Mouse (Mus musculus) CD4-positive, CD25-positive, alpha-beta regulatory T cell, adult 2 months (primary cell): ENCODE results near the gene Ctxn1.
A peak's percentile ranks its signal among the peaks of the same experiment; 100 is the strongest.
"Not testable (repeated sequence)": the region's sequence is repeated elsewhere in the genome, so short reads cannot be mapped to it uniquely, and the experiment has no call there.

Experiments
- DNase-seq: peaks from one replicate; pipeline ENCODE4 v3.0.0-alpha.2; 2012; ENCODE audit warnings: low read depth, low spot score

Ctxn1 gene

DNA sequence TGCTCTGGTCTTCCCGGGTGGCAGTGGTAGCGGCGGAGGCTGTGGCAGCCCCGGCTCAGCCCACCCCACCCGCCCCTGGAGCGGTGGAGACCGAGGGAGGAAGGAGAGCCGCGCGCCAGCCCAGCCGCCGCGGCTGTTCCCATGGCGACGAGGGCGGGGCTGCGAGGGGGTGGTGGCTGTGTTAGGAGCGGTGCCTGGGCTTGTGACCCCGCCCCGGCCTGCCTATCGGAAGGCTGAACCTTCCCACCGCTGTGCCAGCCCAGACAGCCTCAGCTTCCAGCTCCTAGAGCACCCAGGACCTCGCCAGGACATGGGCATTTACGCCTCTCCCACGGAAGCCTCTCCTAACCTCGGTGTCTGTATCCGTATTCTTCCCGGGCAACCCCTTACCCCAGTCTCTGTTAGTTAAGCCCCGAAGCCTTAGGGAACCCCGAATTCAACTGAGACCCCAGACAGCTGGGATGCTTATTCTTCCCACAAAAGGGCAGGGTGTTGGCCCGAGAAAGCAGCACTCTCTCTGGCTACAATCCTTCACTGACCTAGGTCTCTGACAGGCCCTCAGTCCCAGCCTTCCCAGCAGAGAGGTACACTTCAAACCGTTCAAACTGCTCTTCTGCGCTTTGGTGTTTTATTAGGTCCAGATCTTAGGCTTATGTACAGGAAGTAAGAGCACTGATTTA, at the start of gene Ctxn1:
TSS of gene Ctxn1 (minus strand) at position 150 of the 680 bp plus-strand sequence.
- DNase-seq: peak; percentile 95

- peak; percentile 20 for DNase-seq
Measured at GRCm38 (mm10) chr8:4305838-4306237, 46.8 kb upstream of the Ctxn1 start.

GRCm38 (mm10) chr8:4304124-4304547, 45.1 kb upstream of the Ctxn1 start:
- DNase-seq: no peak

DNA sequence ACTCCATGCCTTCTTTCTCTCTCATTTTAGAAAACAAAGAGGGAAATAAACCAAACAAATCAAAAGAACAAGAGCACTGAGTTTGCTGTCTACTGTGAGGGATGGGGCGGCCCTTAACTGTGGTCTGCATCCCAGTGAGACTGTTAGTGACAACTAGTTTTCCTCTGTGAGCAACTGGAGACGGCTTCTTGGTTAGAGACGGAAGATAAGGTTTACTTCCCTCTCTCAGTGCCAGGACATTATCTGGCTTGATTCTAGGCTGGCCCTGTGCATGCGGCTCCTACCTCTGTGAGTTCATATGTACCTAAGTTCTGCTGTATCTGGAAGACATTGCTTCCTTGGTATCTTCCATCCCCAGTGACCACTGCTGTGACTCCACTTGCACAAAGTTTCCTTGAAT, 38.7 kb upstream of the Ctxn1 start:
- DNase-seq: no peak

DNA sequence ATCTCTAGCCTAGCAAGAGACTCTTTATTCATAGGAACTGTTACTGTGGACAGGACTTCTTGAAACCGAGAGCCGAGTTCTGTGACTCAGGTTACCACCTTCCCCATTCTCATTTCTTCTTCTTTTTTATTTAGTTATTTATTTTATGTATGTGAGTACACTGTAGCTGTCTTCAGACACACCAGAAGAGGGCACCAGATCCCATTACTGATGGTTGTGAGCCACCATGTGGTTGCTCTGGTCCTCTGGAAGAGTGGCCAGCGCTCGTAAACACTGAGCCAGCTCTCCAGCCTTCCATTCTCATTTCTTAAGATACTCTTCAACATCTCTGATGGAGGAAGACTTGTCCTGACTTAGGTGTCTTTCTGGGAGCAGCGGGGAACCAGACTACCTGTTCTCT, 33.7 kb upstream of the Ctxn1 start:
- no peak for DNase-seq

DNA sequence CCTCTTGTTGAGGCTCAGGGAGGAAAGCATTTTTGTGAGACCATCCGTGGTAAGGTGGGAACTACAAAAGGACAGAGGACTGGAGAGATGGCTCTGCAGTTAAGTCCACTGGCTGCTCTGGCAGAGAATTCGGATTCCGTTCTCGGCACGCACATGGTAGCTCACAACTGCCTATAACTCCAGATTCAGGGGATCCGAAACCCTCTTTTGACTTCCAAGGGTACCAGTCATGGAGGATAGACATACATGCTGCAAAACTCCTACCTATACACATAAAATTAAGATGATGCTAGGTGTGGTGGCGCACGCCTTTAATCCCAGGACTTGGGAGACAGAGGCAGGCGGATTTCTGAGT, 17.0 kb upstream of the Ctxn1 start:
- no peak for DNase-seq

GRCm38 (mm10) chr8:4275275-4276110, 16.4 kb upstream of the Ctxn1 start, which contains the start of gene Timm44:
Timm44 (minus strand) TSS chr8:4275913.
- DNase-seq: peak; percentile 97

GRCm38 (mm10) chr8:4269609-4270008, 10.5 kb upstream of the Ctxn1 start:
- no peak for DNase-seq

DNA sequence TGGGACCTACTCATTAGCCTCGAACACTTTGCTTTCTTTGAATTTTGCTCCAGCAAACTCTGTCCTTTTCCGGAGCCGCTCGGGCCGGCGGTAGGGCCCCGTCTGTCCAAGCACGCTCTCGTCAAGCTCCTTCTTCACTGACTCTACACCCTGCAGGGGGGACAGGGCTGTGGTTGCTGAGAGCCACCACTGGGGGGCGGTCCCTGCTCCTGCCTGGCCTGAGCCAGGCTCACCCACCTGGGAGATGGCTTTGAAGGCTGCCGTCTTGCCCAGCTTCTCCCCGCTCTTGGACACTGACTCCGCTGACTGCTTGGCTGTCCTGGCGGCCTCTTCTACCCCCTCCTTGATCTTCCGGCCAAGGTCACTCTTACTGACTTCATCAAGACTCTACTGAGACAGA, 8.6 kb upstream of the Ctxn1 start:
- DNase-seq: peak; percentile 48

GRCm38 (mm10) chr8:4265160-4265914, 6.3 kb upstream of the Ctxn1 start:
- DNase-seq: no peak

GRCm38 (mm10) chr8:4263105-4263791, 4.2 kb upstream of the Ctxn1 start:
- DNase-seq: no peak

- DNase-seq: no peak
Measured at GRCm38 (mm10) chr8:4259805-4260170, 714 bp upstream of the Ctxn1 start.

DNA sequence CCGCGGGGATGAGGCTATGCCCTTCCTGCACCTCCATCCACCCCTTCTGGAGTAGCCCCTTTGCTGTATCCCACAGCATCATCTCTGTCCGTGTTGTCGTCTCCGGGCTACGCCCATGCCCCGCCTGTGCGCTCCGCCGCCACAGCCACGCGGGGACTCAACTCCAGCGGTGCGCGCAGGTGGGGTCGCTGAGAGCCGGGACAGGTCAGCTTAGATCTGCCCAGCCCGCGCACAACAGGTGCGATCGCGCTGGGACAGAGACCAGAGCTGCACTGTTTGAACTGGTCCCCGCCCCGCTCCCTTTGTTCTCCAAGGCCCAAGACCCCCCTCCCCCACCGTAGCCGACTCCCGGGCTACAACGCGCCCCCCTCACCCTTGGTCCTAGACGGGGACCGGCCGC, 396 bp downstream of the Ctxn1 start:
- no peak for DNase-seq

- peak; percentile 83 for DNase-seq
Measured at GRCm38 (mm10) chr8:4258233-4258632, 841 bp downstream of the Ctxn1 start.

DNA sequence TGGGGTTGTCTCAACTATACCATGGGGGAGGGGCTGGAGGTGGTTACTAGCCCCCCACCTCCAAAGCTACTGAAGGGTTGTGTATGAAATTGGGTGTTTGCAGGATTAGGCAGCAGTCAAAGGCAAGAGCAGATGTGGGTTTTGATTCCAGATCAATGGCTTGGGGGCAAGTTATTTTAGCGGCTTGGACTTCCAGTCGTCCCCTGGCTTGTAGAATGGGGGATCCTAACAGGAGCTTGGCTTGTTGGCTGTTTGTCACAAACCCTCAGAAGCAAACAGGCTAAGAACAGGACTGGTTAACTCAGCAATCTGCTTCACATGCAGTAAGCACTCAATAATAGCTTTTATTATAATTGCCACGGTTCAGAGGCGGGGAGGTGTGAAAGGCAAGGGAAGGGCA, 1.7 kb downstream of the Ctxn1 start:
- no peak for DNase-seq

DNA sequence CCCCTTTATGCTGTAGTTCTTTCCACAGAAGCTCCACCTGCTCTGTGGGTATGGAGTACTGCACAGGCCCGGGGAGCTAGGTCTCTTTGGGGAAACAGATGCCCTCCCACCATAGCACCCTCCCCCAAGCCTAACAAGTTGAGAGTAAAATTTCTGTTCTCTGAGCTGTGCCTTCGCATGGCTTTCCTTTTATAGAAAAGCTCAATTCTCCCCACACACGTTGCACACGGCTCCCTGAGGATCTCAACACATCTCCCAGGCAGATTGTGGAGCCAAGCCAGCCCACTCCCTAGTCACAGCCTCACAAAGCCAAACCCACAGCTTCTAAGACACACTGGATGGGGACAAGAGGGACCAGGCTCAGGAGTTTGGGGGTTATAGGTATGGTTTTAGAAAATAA, 2.2 kb downstream of the Ctxn1 start:
- no peak for DNase-seq

GRCm38 (mm10) chr8:4255471-4255870, 3.6 kb downstream of the Ctxn1 start:
- not testable (repeated sequence) for DNase-seq

DNA sequence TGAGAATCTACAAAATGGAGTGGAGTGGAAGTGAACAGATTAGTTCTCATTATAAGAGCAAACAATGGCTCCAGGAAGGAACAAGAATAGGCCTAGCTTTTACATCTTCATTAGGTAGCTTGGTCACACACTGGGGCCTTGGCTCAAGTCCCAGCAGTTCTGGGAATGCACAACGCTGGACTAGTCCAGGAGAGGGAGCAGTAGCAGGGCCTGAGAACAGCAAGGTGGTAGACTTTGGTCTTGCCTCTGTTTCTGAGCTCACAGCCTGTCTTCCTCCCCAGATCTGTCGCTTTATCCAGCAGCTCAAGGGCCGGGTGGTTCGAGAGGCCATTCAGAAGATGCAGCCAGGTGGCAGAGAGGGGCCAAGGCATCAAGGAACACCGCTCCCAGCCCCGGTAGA, 5.1 kb downstream of the Ctxn1 start:
- DNase-seq: no peak

GRCm38 (mm10) chr8:4252934-4253841, 5.9 kb downstream of the Ctxn1 start, which contains the start of gene Snapc2:
Snapc2 (plus strand) TSS chr8:4253080.
- peak; percentile 98 for DNase-seq

DNA sequence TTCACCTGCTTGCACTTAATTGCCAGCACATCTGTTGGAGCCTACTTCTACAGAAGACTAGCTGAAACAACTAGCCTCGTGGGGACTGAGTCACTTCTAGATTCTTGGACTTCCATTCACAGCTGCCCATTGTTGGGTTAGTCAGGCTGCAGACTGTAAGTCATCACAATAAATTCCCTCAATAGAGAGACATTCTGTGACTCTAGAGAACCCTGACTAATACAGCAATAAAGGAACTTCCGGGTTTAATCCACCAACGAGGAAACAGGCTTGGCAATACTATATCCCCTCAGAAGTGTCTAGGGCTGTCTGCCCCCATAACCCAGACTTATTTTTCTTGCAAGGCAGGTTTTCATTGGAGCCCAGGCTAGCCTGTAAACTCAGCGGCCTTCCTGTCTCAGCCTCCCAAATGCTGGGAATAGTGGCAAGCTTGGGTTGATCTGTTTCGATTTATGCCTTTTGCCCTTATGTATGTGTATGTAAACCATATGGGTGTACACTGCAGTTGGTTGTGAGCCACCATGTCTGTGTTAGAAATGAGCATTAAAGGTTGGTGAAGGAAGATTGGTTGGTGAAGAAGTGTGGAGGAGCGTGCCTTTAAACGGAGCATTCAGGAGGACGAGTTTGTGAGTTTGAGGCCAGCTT, 6.8 kb downstream of the Ctxn1 start:
- no peak for DNase-seq
